Comparison of ENCODE assay signal across 18 mouse cellular contexts in genomic region chr8:111808006-111808405, GRCm38 (mm10).
"Had no signal": no experiment of that assay in that cellular context is flagged by ENCODE, and none has a peak within 500 bp of the region (broad histone marks: within the 10 kb centered on the region; RNA-seq: fewer than 3 reads in every experiment).

No protein-coding gene starts in this region.

- H3K9me3 ChIP-seq: lung, embryonic 15.5 days; midbrain, embryonic 12.5 days; neural tube, embryonic 12.5 days; stomach, embryonic 15.5 days had no signal

- DNase-seq: liver, postnatal 0 days; lung, adult 2 months; lung, postnatal 14 days; lung, postnatal 36 days; midbrain, embryonic 14.5 days; right cerebral cortex, postnatal 14 days; thymus, adult 2 months; thymus, postnatal 25 days; thymus, postnatal 4 days had no signal

- ATAC-seq: liver, postnatal 0 days; lung, postnatal 0 days; midbrain, embryonic 16.5 days had no signal

- H3K9ac ChIP-seq: liver, postnatal 0 days; lung, embryonic 15.5 days; midbrain, embryonic 12.5 days; neural tube, embryonic 12.5 days; stomach, embryonic 15.5 days had no signal

- H3K4me3 ChIP-seq: lung, embryonic 15.5 days; megakaryocyte, embryonic 14.5 days; midbrain, embryonic 12.5 days; neural tube, embryonic 12.5 days; stomach, embryonic 15.5 days had no signal

- H3K27me3 ChIP-seq: lung, embryonic 15.5 days; megakaryocyte, embryonic 14.5 days; midbrain, embryonic 12.5 days; neural tube, embryonic 12.5 days; stomach, embryonic 15.5 days had no signal

- H3K27ac ChIP-seq: lung, embryonic 15.5 days; macrophage; midbrain, embryonic 12.5 days; neural tube, embryonic 12.5 days; stomach, embryonic 15.5 days; stomach, postnatal 0 days had no signal

- H3K4me1 ChIP-seq: midbrain, embryonic 12.5 days; neural tube, embryonic 12.5 days; stomach, embryonic 15.5 days had no signal

- H3K36me3 ChIP-seq: midbrain, embryonic 12.5 days; neural tube, embryonic 12.5 days had no signal

- H3K4me2 ChIP-seq: lung, embryonic 15.5 days; midbrain, embryonic 12.5 days; neural tube, embryonic 12.5 days; stomach, embryonic 15.5 days had no signal
